Mouse (Mus musculus) embryonic facial prominence, embryonic 12.5 days (tissue): ENCODE data around the gene Atp6v1d. TPM values are rescaled to one million over a fixed set of nuclear protein-coding genes. Genes with fewer than 3 reads are reported as not detected.
A peak's percentile ranks its signal among the peaks of the same experiment; 100 is the strongest.

Source experiments
- ATAC-seq: fragments of 200-750 bp; cut with Nextera tagmentation; 2 replicates; pipeline ENCODE4 v1.8.0; 2017; ENCODE audit not compliant: insufficient number of reproducible peaks, insufficient read depth, low FRiP score, low TSS enrichment
- H3K27ac ChIP-seq: fragments of 300-500 bp; sonication (generic); 2 replicates; pipeline ENCODE4 v1.5.1; 2016; ENCODE audit warnings: mild to moderate bottlenecking
- H3K27me3 ChIP-seq: fragments of 300-500 bp; sonication (generic); 2 replicates; pipeline ENCODE4 v1.6.1; 2016; ENCODE audit warnings: mild to moderate bottlenecking, moderate library complexity
- H3K36me3 ChIP-seq: fragments of 300-500 bp; sonication (generic); 2 replicates; pipeline ENCODE4 v1.6.1; 2016; ENCODE audit warnings: mild to moderate bottlenecking
- H3K4me1 ChIP-seq: fragments of 300-500 bp; sonication (generic); 2 replicates; pipeline ENCODE4 v1.6.1; 2016
- H3K4me2 ChIP-seq: fragments of 300-500 bp; sonication (generic); replicated peaks from 2 replicates; pipeline ENCODE4 v1.6.1; 2016; ENCODE audit warnings: mild to moderate bottlenecking, moderate library complexity
- H3K4me3 ChIP-seq: fragments of 300-500 bp; sonication (generic); 2 replicates; pipeline ENCODE4 v1.5.1; 2016; ENCODE audit warnings: mild to moderate bottlenecking
- H3K9ac ChIP-seq: fragments of 300-500 bp; sonication (generic); 2 replicates; pipeline ENCODE4 v1.6.1; 2016; ENCODE audit warnings: mild to moderate bottlenecking, moderate library complexity
- H3K9me3 ChIP-seq: fragments of 300-500 bp; sonication (generic); 2 replicates; pipeline ENCODE4 v1.6.1; 2016; ENCODE audit warnings: mild to moderate bottlenecking, moderate library complexity
- WGBS: fragments of 180-500 bp; shearing (Covaris S2); methylation state at CpG from one replicate; pipeline ENCODE4 v1.1.7; 2016; 5-methylcytosine and 5-hydroxymethylcytosine counted together
- polyA plus RNA-seq: library from polyadenylated mRNA; unstranded; fragments of >200 nt; fragmentation: Nextera tagmentation; extraction: Ambion mirVana; gene quantifications from 2 replicates; pipeline ENCODE4 v1.2.1, GENCODE M21; 2016

The Atp6v1d gene
- polyA plus RNA-seq, 1 experiment from 2014 or later: 74.4 TPM

GRCm38 (mm10) chr12:78868115-78868514 is 6.7 kb upstream of the Atp6v1d start:
- Histone ChIP-seq H3K4me2 (no peak overlapping the region), H3K27me3 (no peaks in the 10 kb centered on the region), H3K4me3 (no peak overlapping the region), H3K4me1 (peaks cover 2% of the 10 kb centered on the region), H3K9me3 (no peaks in the 10 kb centered on the region), H3K27ac (no peak overlapping the region), H3K36me3 (peaks cover 32% of the 10 kb centered on the region), H3K9ac (no peak overlapping the region)
- WGBS: 93% methylated on average over 1 of the region's 1 CpGs
- ATAC-seq: no peak

GRCm38 (mm10) chr12:78865434-78865833 is 4.0 kb upstream of the Atp6v1d start:
- Histone ChIP-seq H3K9me3 (no peaks in the 10 kb centered on the region), H3K27me3 (no peaks in the 10 kb centered on the region), H3K27ac (no peak overlapping the region), H3K4me1 (peaks cover 10% of the 10 kb centered on the region), H3K4me3 (no peak overlapping the region), H3K9ac (no peak overlapping the region), H3K4me2 (no peak overlapping the region), H3K36me3 (peaks cover 26% of the 10 kb centered on the region; the same call in 1 of the 2 replicates)
- ATAC-seq: no peak
- 91% methylated on average over 1 of the region's 1 CpGs for WGBS

- H3K4me2 ChIP-seq: peak overlapping the region; percentile 75
- peaks cover 9% of the 10 kb centered on the region; the same call in 1 of the 2 replicates for H3K36me3 ChIP-seq
- peak overlapping the region; percentile 91 for H3K27ac ChIP-seq
- under 1% methylated on average over 22 of the region's 22 CpGs for WGBS
- H3K9me3 ChIP-seq: no peaks in the 10 kb centered on the region
- H3K9ac ChIP-seq: peak overlapping the region; percentile 92
- no peak for ATAC-seq
- peak overlapping the region; percentile 91 for H3K4me3 ChIP-seq
- peaks cover 18% of the 10 kb centered on the region for H3K4me1 ChIP-seq
- H3K27me3 ChIP-seq: no peaks in the 10 kb centered on the region
These were observed 854 bp upstream of the Atp6v1d start for GRCm38 (mm10) chr12:78862254-78862730.

- H3K36me3 ChIP-seq: peaks cover 11% of the 10 kb centered on the region
- peak overlapping the region; percentile 88 for H3K4me2 ChIP-seq
- H3K27ac ChIP-seq: 0 out of 2 replicates have a peak overlapping the region, but pooled peaks have one; percentile 60
- no peaks in the 10 kb centered on the region for H3K9me3 ChIP-seq
- H3K4me1 ChIP-seq: peaks cover 18% of the 10 kb centered on the region
- ATAC-seq: peak; percentile 24
- no peaks in the 10 kb centered on the region for H3K27me3 ChIP-seq
- 1% methylated on average over 30 of the region's 30 CpGs for WGBS
- peak overlapping the region; percentile 91 for H3K4me3 ChIP-seq
- peak overlapping the region; percentile 92 for H3K9ac ChIP-seq
These were observed 430 bp downstream of the Atp6v1d start for GRCm38 (mm10) chr12:78860921-78861495.

- no peaks in the 10 kb centered on the region for H3K27me3 ChIP-seq
- H3K4me1 ChIP-seq: no peaks in the 10 kb centered on the region
- H3K9me3 ChIP-seq: no peaks in the 10 kb centered on the region
- H3K4me2 ChIP-seq: no peak overlapping the region
- no peak overlapping the region for H3K27ac ChIP-seq
- peaks cover 44% of the 10 kb centered on the region for H3K36me3 ChIP-seq
- H3K4me3 ChIP-seq: no peak overlapping the region
- WGBS: 85% methylated on average over 4 of the region's 4 CpGs
- H3K9ac ChIP-seq: no peak overlapping the region
- ATAC-seq: no peak
These were observed 13.2 kb downstream of the Atp6v1d start for GRCm38 (mm10) chr12:78848246-78848645.

- WGBS: 91% methylated on average over 1 of the region's 1 CpGs
- H3K27ac ChIP-seq: no peak overlapping the region
- no peak overlapping the region for H3K4me3 ChIP-seq
- H3K4me2 ChIP-seq: no peak overlapping the region
- ATAC-seq: no peak
- H3K9ac ChIP-seq: no peak overlapping the region
- H3K9me3 ChIP-seq: no peaks in the 10 kb centered on the region
- no peaks in the 10 kb centered on the region for H3K4me1 ChIP-seq
- H3K36me3 ChIP-seq: peaks cover 26% of the 10 kb centered on the region
- no peaks in the 10 kb centered on the region for H3K27me3 ChIP-seq
These were observed 19.0 kb downstream of the Atp6v1d start for GRCm38 (mm10) chr12:78842429-78842828.

GRCm38 (mm10) chr12:78839906-78840305 is 21.5 kb downstream of the Atp6v1d start:
- H3K9me3 ChIP-seq: no peaks in the 10 kb centered on the region
- H3K4me2 ChIP-seq: no peak overlapping the region
- peaks cover 26% of the 10 kb centered on the region for H3K36me3 ChIP-seq
- H3K4me3 ChIP-seq: no peak overlapping the region
- no peak overlapping the region for H3K27ac ChIP-seq
- no peaks in the 10 kb centered on the region for H3K4me1 ChIP-seq
- H3K9ac ChIP-seq: no peak overlapping the region
- 87% methylated on average over 4 of the region's 4 CpGs for WGBS
- no peaks in the 10 kb centered on the region for H3K27me3 ChIP-seq
- no peak for ATAC-seq

- H3K36me3 ChIP-seq: peaks cover 18% of the 10 kb centered on the region
- H3K9me3 ChIP-seq: no peaks in the 10 kb centered on the region
- H3K4me3 ChIP-seq: no peak overlapping the region
- WGBS: 88% methylated on average over 2 of the region's 2 CpGs
- H3K4me1 ChIP-seq: no peaks in the 10 kb centered on the region
- no peak for ATAC-seq
- H3K27me3 ChIP-seq: no peaks in the 10 kb centered on the region
- no peak overlapping the region for H3K27ac ChIP-seq
- H3K9ac ChIP-seq: no peak overlapping the region
- no peak overlapping the region for H3K4me2 ChIP-seq
These were observed 26.9 kb downstream of the Atp6v1d start for GRCm38 (mm10) chr12:78834496-78834895.

- Histone ChIP-seq H3K27ac (no peak overlapping the region), H3K4me3 (no peak overlapping the region), H3K9me3 (no peaks in the 10 kb centered on the region), H3K36me3 (0 out of 2 replicates have a peak, but pooled peaks cover 3% of the 10 kb centered on the region), H3K4me2 (no peak overlapping the region), H3K9ac (no peak overlapping the region), H3K27me3 (no peaks in the 10 kb centered on the region), H3K4me1 (no peaks in the 10 kb centered on the region)
- no peak for ATAC-seq
These were observed 47.0 kb downstream of the Atp6v1d start for GRCm38 (mm10) chr12:78814437-78814836.

- no peak for ATAC-seq
- Histone ChIP-seq H3K36me3 (peaks cover 13% of the 10 kb centered on the region), H3K4me2 (no peak overlapping the region), H3K9ac (no peak overlapping the region), H3K27me3 (no peaks in the 10 kb centered on the region), H3K4me3 (no peak overlapping the region), H3K9me3 (no peaks in the 10 kb centered on the region), H3K27ac (no peak overlapping the region), H3K4me1 (no peaks in the 10 kb centered on the region)
These were observed 59.6 kb downstream of the Atp6v1d start for GRCm38 (mm10) chr12:78801836-78802235.

GRCm38 (mm10) chr12:78800036-78800435 is 61.4 kb downstream of the Atp6v1d start:
- H3K27ac ChIP-seq: no peak overlapping the region
- 81% methylated on average over 3 of the region's 3 CpGs for WGBS
- no peaks in the 10 kb centered on the region for H3K4me1 ChIP-seq
- no peak overlapping the region for H3K4me3 ChIP-seq
- peaks cover 13% of the 10 kb centered on the region for H3K36me3 ChIP-seq
- H3K4me2 ChIP-seq: no peak overlapping the region
- no peak for ATAC-seq
- H3K9me3 ChIP-seq: no peaks in the 10 kb centered on the region
- no peaks in the 10 kb centered on the region for H3K27me3 ChIP-seq
- no peak overlapping the region for H3K9ac ChIP-seq

- Histone ChIP-seq H3K9ac (no peak overlapping the region), H3K27me3 (no peaks in the 10 kb centered on the region)
- WGBS: 41% methylated on average over 1 of the region's 1 CpGs
These were observed 67.2 kb downstream of the Atp6v1d start for GRCm38 (mm10) chr12:78794236-78794635.

More at GRCm38 (mm10) chr12:78794236-78794635, 67.2 kb downstream of the Atp6v1d start:
- H3K36me3 ChIP-seq: peaks cover 13% of the 10 kb centered on the region
- no peaks in the 10 kb centered on the region for H3K9me3 ChIP-seq
- no peaks in the 10 kb centered on the region for H3K4me1 ChIP-seq
- H3K27ac ChIP-seq: no peak overlapping the region
- H3K4me2 ChIP-seq: no peak overlapping the region
- no peak overlapping the region for H3K4me3 ChIP-seq
- no peak for ATAC-seq
